Mouse (Mus musculus) mouse trophoblast stem cell (cell line): Measurements from ENCODE around the gene Ogfr.

Experiments
- in situ Hi-C, 2 experiments: fragments of 300-500 bp; cut with MseI, MboI; formaldehyde crosslinking; loops; 2 replicates in 1 of 2; 3 replicates in 1 of 2; pipeline ENCODE4 v1.15.1; 2025

Ogfr gene

DNA sequence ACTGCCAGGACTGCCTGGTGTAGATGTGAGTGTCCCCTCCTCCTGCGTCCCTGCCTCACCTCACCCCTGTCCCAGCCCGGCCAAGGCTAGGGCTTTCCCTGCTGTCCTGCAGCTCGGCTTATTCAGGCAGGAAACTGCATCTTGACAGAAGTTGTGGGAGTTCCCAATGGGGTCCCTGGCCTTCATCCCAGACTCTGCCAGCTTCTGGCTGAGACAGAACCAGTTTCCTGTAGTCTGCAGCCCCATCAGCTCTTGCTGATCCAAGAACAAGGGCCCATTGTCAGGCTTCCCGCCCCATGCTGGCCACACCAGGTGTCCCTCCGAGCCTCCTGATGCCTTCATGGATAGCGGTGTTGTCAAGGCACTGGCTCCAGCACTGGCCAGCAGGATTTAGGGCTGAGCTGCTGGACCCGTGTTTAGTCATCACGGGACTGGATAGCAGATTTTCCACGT, 11.6 kb downstream of the Ogfr start:
- in situ Hi-C loops = no loop called here

DNA sequence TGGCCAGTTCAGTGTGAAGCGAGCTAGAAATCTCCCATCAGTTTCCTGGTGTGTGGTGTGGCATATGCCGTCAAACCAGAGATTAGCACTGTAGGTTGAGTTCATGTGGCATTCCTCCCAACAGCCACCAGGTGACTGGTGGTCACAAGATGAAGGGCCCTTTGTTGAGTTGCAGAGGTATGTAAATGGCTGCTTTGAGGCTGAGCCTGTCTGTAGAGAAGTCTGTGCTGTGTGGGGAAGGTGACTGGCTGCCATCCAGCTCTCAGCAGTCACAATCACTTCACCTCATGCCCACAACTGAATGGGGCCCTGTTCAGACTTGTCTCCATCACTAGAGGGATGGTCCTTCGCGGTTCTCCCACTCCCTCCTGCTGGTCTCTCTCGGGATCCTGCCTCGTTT, 15.7 kb downstream of the Ogfr start:
- in situ Hi-C loops = no loop called here

- in situ Hi-C loops = no loop called here
Measured at GRCm38 (mm10) chr2:180610283-180610682, 21.2 kb downstream of the Ogfr start.

DNA sequence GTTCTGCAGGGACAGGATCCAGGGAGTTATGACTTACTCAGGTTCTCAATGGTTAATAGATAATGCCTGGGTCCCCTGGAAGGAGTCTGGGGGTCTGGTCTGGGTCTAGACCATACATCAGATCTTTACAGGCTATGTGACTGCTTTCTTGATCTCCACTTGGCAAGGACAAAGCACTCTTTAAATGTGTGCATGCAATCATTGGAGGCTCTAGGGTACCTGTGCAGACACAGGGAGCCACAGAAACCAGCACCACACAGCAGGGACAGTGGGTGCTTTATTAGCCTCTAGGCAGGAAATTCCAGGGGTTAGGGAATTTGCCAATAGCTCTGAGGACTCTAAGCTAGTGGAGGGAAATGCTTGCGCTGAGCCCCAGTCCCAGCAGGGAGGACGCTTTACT, 22.8 kb downstream of the Ogfr start:
- in situ Hi-C loops = no loop called here

GRCm38 (mm10) chr2:180641576-180642554, 52.8 kb downstream of the Ogfr start:
- in situ Hi-C loops = no loop called here

GRCm38 (mm10) chr2:180642555-180643260, 53.7 kb downstream of the Ogfr start, which contains the start of gene Tcfl5:
Tcfl5 (minus strand) TSS chr2:180642708.
- in situ Hi-C loops = no loop called here

GRCm38 (mm10) chr2:180643626-180644025, 54.6 kb downstream of the Ogfr start:
- in situ Hi-C loops = no loop called here
